In genomic region chr5:117505204-117505603, GRCm38 (mm10) we compare ENCODE assay signal across 9 mouse cellular contexts.
A peak's percentile ranks its signal among the peaks of the same experiment; 100 is the strongest.
DNase-seq lines count a peak whose midpoint lies in the region; ATAC-seq and TF ChIP-seq lines count a peak whose summit lies in the region.
"Had no signal": no experiment of that assay in that cellular context is flagged by ENCODE, and none has a peak within 500 bp of the region (broad histone marks: within the 10 kb centered on the region; RNA-seq: fewer than 3 reads in every experiment).

No protein-coding gene starts in this region.

- no peaks in the 10 kb centered on the region for H3K9me3 ChIP-seq in midbrain, embryonic 11.5 days (ENCODE audit: control insufficient read depth, low read length)
- no peaks in the 10 kb centered on the region for H3K9me3 ChIP-seq in midbrain, embryonic 15.5 days
- no peaks in the 10 kb centered on the region for H3K9me3 ChIP-seq in forebrain, postnatal 0 days (ENCODE audit: low read length)
- H3K9me3 ChIP-seq in neural tube, embryonic 15.5 days (replicated peaks), result no peaks in the 10 kb centered on the region
- H3K9me3 ChIP-seq: embryonic facial prominence, embryonic 15.5 days had no signal

- DNase-seq in midbrain, embryonic 11.5 days (ENCODE audit: low spot score, missing footprints), result peak; percentile 92
- DNase-seq in c-Kit-positive CD71-positive TER-119-positive erythroid progenitor cells, embryonic 14.5 days (ENCODE audit: low spot score), result peak; percentile 53
- DNase-seq in forebrain, postnatal 0 days, result peak; percentile 81
- DNase-seq in kidney, adult 9 months, result peak; percentile 84
- peak; percentile 58 for DNase-seq in liver
- DNase-seq in testis, postnatal 14 days (ENCODE audit: low spot score), result peak; percentile 81

- no peak overlapping the region for H3K9ac ChIP-seq in midbrain, embryonic 11.5 days (ENCODE audit: low read length)
- no peak overlapping the region for H3K9ac ChIP-seq in midbrain, embryonic 15.5 days
- no peak overlapping the region for H3K9ac ChIP-seq in forebrain, postnatal 0 days
- no peak overlapping the region for H3K9ac ChIP-seq in neural tube, embryonic 15.5 days (replicated peaks)
- H3K9ac ChIP-seq: embryonic facial prominence, embryonic 15.5 days had no signal

- no peak overlapping the region for H3K27ac ChIP-seq in midbrain, embryonic 11.5 days (ENCODE audit: low read depth, low read length)
- no peak overlapping the region for H3K27ac ChIP-seq in midbrain, embryonic 15.5 days
- no peak overlapping the region for H3K27ac ChIP-seq in forebrain, postnatal 0 days (ENCODE audit: low read depth, low read length)
- H3K27ac ChIP-seq in neural tube, embryonic 15.5 days (replicated peaks), result no peak overlapping the region
- H3K27ac ChIP-seq: embryonic facial prominence, embryonic 15.5 days had no signal

- H3K27me3 ChIP-seq in midbrain, embryonic 11.5 days (ENCODE audit: control insufficient read depth, insufficient read depth, low read length), result no peaks in the 10 kb centered on the region
- no peaks in the 10 kb centered on the region for H3K27me3 ChIP-seq in midbrain, embryonic 15.5 days (replicated peaks)
- H3K27me3 ChIP-seq in forebrain, postnatal 0 days (ENCODE audit: insufficient read depth, low read length), result no peaks in the 10 kb centered on the region
- H3K27me3 ChIP-seq in neural tube, embryonic 15.5 days (replicated peaks), result no peaks in the 10 kb centered on the region

- 67% methylated on average over 10 of the region's 10 CpGs for WGBS in midbrain, embryonic 11.5 days
- WGBS in midbrain, embryonic 15.5 days, result 72% methylated on average over 10 of the region's 10 CpGs
- WGBS in forebrain, postnatal 0 days, result 71% methylated on average over 10 of the region's 10 CpGs
- 66% methylated on average over 10 of the region's 10 CpGs for WGBS in neural tube, embryonic 15.5 days

- H3K4me2 ChIP-seq in midbrain, embryonic 11.5 days, result no peak overlapping the region
- no peak overlapping the region for H3K4me2 ChIP-seq in midbrain, embryonic 15.5 days
- no peak overlapping the region for H3K4me2 ChIP-seq in forebrain, postnatal 0 days (ENCODE audit: low read depth)
- no peak overlapping the region for H3K4me2 ChIP-seq in neural tube, embryonic 15.5 days
- H3K4me2 ChIP-seq: embryonic facial prominence, embryonic 15.5 days had no signal

- peak; percentile 100 for TF ChIP-seq CTCF in forebrain, postnatal 0 days (IDR thresholded peaks at IDR 0.05; ENCODE audit: low read depth)

- no peak overlapping the region for H3K4me3 ChIP-seq in midbrain, embryonic 11.5 days (ENCODE audit: low read depth, low read length)
- no peak overlapping the region for H3K4me3 ChIP-seq in midbrain, embryonic 15.5 days
- no peak overlapping the region for H3K4me3 ChIP-seq in forebrain, postnatal 0 days (ENCODE audit: low read depth, low read length)
- H3K4me3 ChIP-seq in neural tube, embryonic 15.5 days (replicated peaks), result no peak overlapping the region
- H3K4me3 ChIP-seq: embryonic facial prominence, embryonic 15.5 days had no signal

- ATAC-seq in midbrain, embryonic 11.5 days (ENCODE audit: low FRiP score), result no peak
- ATAC-seq in midbrain, embryonic 15.5 days (replicated peaks), result no peak
- ATAC-seq in forebrain, postnatal 0 days, result 0 out of 2 replicates have a peak, but pooled peaks have one; percentile 17
- ATAC-seq in neural tube, embryonic 15.5 days (ENCODE audit: low FRiP score), result peak; percentile 39; the same call in 1 of the 2 replicates

- no peaks in the 10 kb centered on the region for H3K36me3 ChIP-seq in midbrain, embryonic 11.5 days (ENCODE audit: control insufficient read depth, insufficient read depth, low read length)
- H3K36me3 ChIP-seq in midbrain, embryonic 15.5 days (replicated peaks), result no peaks in the 10 kb centered on the region
- peaks cover 9% of the 10 kb centered on the region; the same call in 1 of the 2 replicates for H3K36me3 ChIP-seq in forebrain, postnatal 0 days (ENCODE audit: insufficient read depth)
- H3K36me3 ChIP-seq in neural tube, embryonic 15.5 days, result peaks cover 8% of the 10 kb centered on the region; the same call in 1 of the 2 replicates
- H3K36me3 ChIP-seq: embryonic facial prominence, embryonic 15.5 days had no signal

- H3K4me1 ChIP-seq in midbrain, embryonic 11.5 days (ENCODE audit: control insufficient read depth, insufficient read depth, low read length), result no peaks in the 10 kb centered on the region
- H3K4me1 ChIP-seq in midbrain, embryonic 15.5 days, result no peaks in the 10 kb centered on the region
- H3K4me1 ChIP-seq in forebrain, postnatal 0 days (ENCODE audit: insufficient read depth), result no peaks in the 10 kb centered on the region
- 0 out of 2 replicates have a peak, but pooled peaks cover 5% of the 10 kb centered on the region for H3K4me1 ChIP-seq in neural tube, embryonic 15.5 days

Comparison
In these comparisons a context has a peak if more than half of its experiments do, and no peak if none do; other contexts are left out.
1. ATAC-seq: peak in forebrain, postnatal 0 days (single experiment) and neural tube, embryonic 15.5 days (single experiment); none in midbrain, embryonic 11.5 days (single experiment) and midbrain, embryonic 15.5 days (single experiment).
2. Peak in every context shown above with its lines, with median percentiles within 50 percentile points of each other: DNase-seq.